Mouse (Mus musculus): ENCODE results near the gene Cd27. TPM values are rescaled to one million over a fixed set of nuclear protein-coding genes. Genes with fewer than 3 reads are reported as not detected.

Cd27 gene
- polyA plus RNA-seq, 1 experiment from 2014 or later = 1.2 TPM

GRCm38 (mm10) chr6:125192841-125193240, 44.0 kb downstream of the Cd27 start:
- H3K9ac ChIP-seq (ENCODE audit: low read depth, low read length) = peak overlapping the region; percentile 77
- peaks cover 3% of the 10 kb centered on the region; the same call in 1 of the 2 replicates for H3K4me1 ChIP-seq (replicated peaks; ENCODE audit: control insufficient read depth, insufficient read depth, low read length)
- H3K27ac ChIP-seq (ENCODE audit: low read depth, low read length) = peak overlapping the region; percentile 96; the same call in 1 of the 2 replicates
- H3K36me3 ChIP-seq (ENCODE audit: control insufficient read depth, insufficient read depth, low read length) = 0 out of 2 replicates have a peak, but pooled peaks cover 4% of the 10 kb centered on the region
- ATAC-seq (ENCODE audit: low FRiP score) (no peak), DNase-seq (ENCODE audit: low spot score) (no peak)
- H3K9me3 ChIP-seq (ENCODE audit: control insufficient read depth, low read length) = no peaks in the 10 kb centered on the region
- H3K4me3 ChIP-seq (ENCODE audit: low read depth, low read length) = peak overlapping the region; percentile 56
- peak overlapping the region; percentile 56 for H3K4me2 ChIP-seq (replicated peaks; ENCODE audit: low read depth, low read length)
- WGBS = 51% methylated on average over 5 of the region's 5 CpGs
- no peaks in the 10 kb centered on the region for H3K27me3 ChIP-seq (ENCODE audit: control insufficient read depth, insufficient read depth, low read length)

- DNase-seq (ENCODE audit: low spot score) = peak; percentile 96
- Histone ChIP-seq H3K4me1 (replicated peaks; ENCODE audit: control insufficient read depth, insufficient read depth, low read length) (peaks cover 3% of the 10 kb centered on the region; the same call in 1 of the 2 replicates), H3K9me3 (ENCODE audit: control insufficient read depth, low read length) (no peaks in the 10 kb centered on the region), H3K4me3 (ENCODE audit: low read depth, low read length) (peak overlapping the region; percentile 56), H3K9ac (ENCODE audit: low read depth, low read length) (peak overlapping the region; percentile 77), H3K36me3 (ENCODE audit: control insufficient read depth, insufficient read depth, low read length) (0 out of 2 replicates have a peak, but pooled peaks cover 8% of the 10 kb centered on the region), H3K4me2 (replicated peaks; ENCODE audit: low read depth, low read length) (peak overlapping the region; percentile 56), H3K27ac (ENCODE audit: low read depth, low read length) (peak overlapping the region; percentile 96), H3K27me3 (ENCODE audit: control insufficient read depth, insufficient read depth, low read length) (no peaks in the 10 kb centered on the region)
- ATAC-seq (ENCODE audit: low FRiP score) = peak; percentile 96
- under 1% methylated on average over 34 of the region's 34 CpGs for WGBS
Observed at GRCm38 (mm10) chr6:125192016-125192714, 44.6 kb downstream of the Cd27 start.

GRCm38 (mm10) chr6:125191332-125192015, 45.3 kb downstream of the Cd27 start, which contains the start of the genes Ncapd2 and Mrpl51:
TSS of gene Ncapd2 (minus strand) at chr6:125191701.
TSS of gene Mrpl51 (plus strand) at chr6:125191801.
- peak within 1 kb of the TSS; percentile 56 for H3K4me3 ChIP-seq (ENCODE audit: low read depth, low read length)
- 0 out of 2 replicates have a peak, but pooled peaks cover 14% of the 10 kb centered on the region for H3K36me3 ChIP-seq (ENCODE audit: control insufficient read depth, insufficient read depth, low read length)
- peak within 1 kb of the TSS; percentile 77 for H3K9ac ChIP-seq (ENCODE audit: low read depth, low read length)
- ATAC-seq (ENCODE audit: low FRiP score) (peak; percentile 95), DNase-seq (ENCODE audit: low spot score) (peak; percentile 99)
- WGBS = under 1% methylated on average over 54 of the region's 54 CpGs
- peak within 1 kb of the TSS; percentile 96 for H3K27ac ChIP-seq (ENCODE audit: low read depth, low read length)
- no peaks in the 10 kb centered on the region for H3K27me3 ChIP-seq (ENCODE audit: control insufficient read depth, insufficient read depth, low read length)
- H3K4me1 ChIP-seq (replicated peaks; ENCODE audit: control insufficient read depth, insufficient read depth, low read length) = peaks cover 3% of the 10 kb centered on the region; the same call in 1 of the 2 replicates
- peak within 1 kb of the TSS; percentile 57 for H3K4me2 ChIP-seq (replicated peaks; ENCODE audit: low read depth, low read length)
- H3K9me3 ChIP-seq (ENCODE audit: control insufficient read depth, low read length) = no peaks in the 10 kb centered on the region

- Histone ChIP-seq H3K4me1 (replicated peaks; ENCODE audit: control insufficient read depth, insufficient read depth, low read length) (peaks cover 3% of the 10 kb centered on the region; the same call in 1 of the 2 replicates), H3K4me3 (ENCODE audit: low read depth, low read length) (peak overlapping the region; percentile 56), H3K9me3 (ENCODE audit: control insufficient read depth, low read length) (no peaks in the 10 kb centered on the region), H3K4me2 (replicated peaks; ENCODE audit: low read depth, low read length) (peak overlapping the region; percentile 57), H3K9ac (ENCODE audit: low read depth, low read length) (peak overlapping the region; percentile 77), H3K36me3 (ENCODE audit: control insufficient read depth, insufficient read depth, low read length) (0 out of 2 replicates have a peak, but pooled peaks cover 14% of the 10 kb centered on the region), H3K27me3 (ENCODE audit: control insufficient read depth, insufficient read depth, low read length) (no peaks in the 10 kb centered on the region), H3K27ac (ENCODE audit: low read depth, low read length) (no peak overlapping the region)
- peak; percentile 31 for DNase-seq (ENCODE audit: low spot score)
- no peak for ATAC-seq (ENCODE audit: low FRiP score)
Observed at GRCm38 (mm10) chr6:125190816-125191215, 46.0 kb downstream of the Cd27 start.

- ATAC-seq (ENCODE audit: low FRiP score) = no peak
- no peak overlapping the region for H3K9ac ChIP-seq (ENCODE audit: low read depth, low read length)
- no peak overlapping the region for H3K4me3 ChIP-seq (ENCODE audit: low read depth, low read length)
- DNase-seq (ENCODE audit: low spot score) = no peak
- no peaks in the 10 kb centered on the region for H3K27me3 ChIP-seq (ENCODE audit: control insufficient read depth, insufficient read depth, low read length)
- H3K4me2 ChIP-seq (replicated peaks; ENCODE audit: low read depth, low read length) = no peak overlapping the region
- H3K4me1 ChIP-seq (replicated peaks; ENCODE audit: control insufficient read depth, insufficient read depth, low read length) = no peaks in the 10 kb centered on the region
- H3K9me3 ChIP-seq (ENCODE audit: control insufficient read depth, low read length) = no peaks in the 10 kb centered on the region
- no peak overlapping the region for H3K27ac ChIP-seq (ENCODE audit: low read depth, low read length)
- H3K36me3 ChIP-seq (ENCODE audit: control insufficient read depth, insufficient read depth, low read length) = peaks cover 32% of the 10 kb centered on the region
- WGBS = 94% methylated on average over 10 of the region's 10 CpGs
Observed at GRCm38 (mm10) chr6:125186203-125186602, 50.6 kb downstream of the Cd27 start.

Other genes starting within 250 kb of the Cd27 start
- gene Pianp, start 240.3 kb downstream of the Cd27 start, polyA plus RNA-seq (2014; fragmentation: Nextera tagmentation; extraction: Ambion mirVana) = 1.6 and 1.9 TPM in 2 replicates
- gene Zfp384, start 227.9 kb downstream of the Cd27 start, polyA plus RNA-seq (2014; fragmentation: Nextera tagmentation; extraction: Ambion mirVana) = 8.7 and 16.5 TPM in 2 replicates
- gene Ing4, start 197.2 kb downstream of the Cd27 start, polyA plus RNA-seq (2014; fragmentation: Nextera tagmentation; extraction: Ambion mirVana) = 120 and 133 TPM in 2 replicates
- 10.7 and 12.2 TPM in 2 replicates for gene Acrbp, start 187.3 kb downstream of the Cd27 start, polyA plus RNA-seq (2014; fragmentation: Nextera tagmentation; extraction: Ambion mirVana)
- gene Lpar5, start 169.1 kb downstream of the Cd27 start, polyA plus RNA-seq (2014; fragmentation: Nextera tagmentation; extraction: Ambion mirVana) = 0.21 TPM in 1 of 2 replicates, not detected in the other
- 105 and 130 TPM in 2 replicates for gene Chd4, start 141.0 kb downstream of the Cd27 start, polyA plus RNA-seq (2014; fragmentation: Nextera tagmentation; extraction: Ambion mirVana)
- gene Nop2, start 105.1 kb downstream of the Cd27 start, polyA plus RNA-seq (2014; fragmentation: Nextera tagmentation; extraction: Ambion mirVana) = 45.3 and 58.8 TPM in 2 replicates
- gene Iffo1, start 91.8 kb downstream of the Cd27 start, polyA plus RNA-seq (2014; fragmentation: Nextera tagmentation; extraction: Ambion mirVana) = 10.3 and 10.4 TPM in 2 replicates
- gene Gapdh, start 70.5 kb downstream of the Cd27 start, polyA plus RNA-seq (2014; fragmentation: Nextera tagmentation; extraction: Ambion mirVana) = 2,070 and 2,095 TPM in 2 replicates
- 109 and 110 TPM in 2 replicates for gene Ncapd2, start 45.3 kb downstream of the Cd27 start, polyA plus RNA-seq (2014; fragmentation: Nextera tagmentation; extraction: Ambion mirVana)
- 184 and 189 TPM in 2 replicates for gene Mrpl51, start 45.2 kb downstream of the Cd27 start, polyA plus RNA-seq (2014; fragmentation: Nextera tagmentation; extraction: Ambion mirVana)
- 1.7 and 2.3 TPM in 2 replicates for gene Vamp1, start 21.5 kb downstream of the Cd27 start, polyA plus RNA-seq (2014; fragmentation: Nextera tagmentation; extraction: Ambion mirVana)
- gene Tapbpl, start 5.2 kb downstream of the Cd27 start, polyA plus RNA-seq (2014; fragmentation: Nextera tagmentation; extraction: Ambion mirVana) = 1.0 and 2.2 TPM in 2 replicates
- gene Tuba3a, start 49.0 kb upstream of the Cd27 start, polyA plus RNA-seq (2014; fragmentation: Nextera tagmentation; extraction: Ambion mirVana) = not detected in 2 replicates
- 17.9 and 19.0 TPM in 2 replicates for gene Ltbr, start 76.9 kb upstream of the Cd27 start, polyA plus RNA-seq (2014; fragmentation: Nextera tagmentation; extraction: Ambion mirVana)
- gene Scnn1a, start 83.6 kb upstream of the Cd27 start, polyA plus RNA-seq (2014; fragmentation: Nextera tagmentation; extraction: Ambion mirVana) = 0.45 and 0.96 TPM in 2 replicates
- gene Tnfrsf1a, start 112.4 kb upstream of the Cd27 start, polyA plus RNA-seq (2014; fragmentation: Nextera tagmentation; extraction: Ambion mirVana) = 25.2 and 25.9 TPM in 2 replicates
- gene Plekhg6, start 143.8 kb upstream of the Cd27 start, polyA plus RNA-seq (2014; fragmentation: Nextera tagmentation; extraction: Ambion mirVana) = 0.06 and 0.19 TPM in 2 replicates